Comparison of ENCODE assay signal across 7 mouse cellular contexts in genomic region chr7:25802241-25803125, GRCm38 (mm10). TPM values are rescaled to one million over a fixed set of nuclear protein-coding genes. Genes with fewer than 3 reads are reported as not detected.
DNase-seq lines count a peak whose midpoint lies in the region; ATAC-seq lines count a peak whose summit lies in the region.

No protein-coding gene starts in this region.

- peak overlapping the region; percentile 28 for H3K4me3 ChIP-seq in embryonic facial prominence, embryonic 15.5 days (replicated peaks)
- H3K4me3 ChIP-seq in limb, embryonic 11.5 days (ENCODE audit: low read depth, low read length): peak overlapping the region; percentile 3
- no peak overlapping the region for H3K4me3 ChIP-seq in neural tube, embryonic 13.5 days

- no peaks in the 10 kb centered on the region for H3K27me3 ChIP-seq in embryonic facial prominence, embryonic 15.5 days
- H3K27me3 ChIP-seq in limb, embryonic 11.5 days (ENCODE audit: control insufficient read depth, insufficient read depth, low read length): no peaks in the 10 kb centered on the region
- no peaks in the 10 kb centered on the region for H3K27me3 ChIP-seq in neural tube, embryonic 13.5 days

- no peak overlapping the region for H3K9ac ChIP-seq in embryonic facial prominence, embryonic 15.5 days
- peak overlapping the region; percentile 51; the same call in 1 of the 2 replicates for H3K9ac ChIP-seq in limb, embryonic 11.5 days (ENCODE audit: low read length)
- H3K9ac ChIP-seq in neural tube, embryonic 13.5 days: no peak overlapping the region

- intact Hi-C loops in heart, postnatal 14 days (cut with DNase I): loop anchor here (2.0 kb wide), 1 partner anchor 16 kb away; no protein-coding TSS in a partner anchor

- peak overlapping the region; percentile 89 for H3K27ac ChIP-seq in embryonic facial prominence, embryonic 15.5 days (replicated peaks)
- peak overlapping the region; percentile 56 for H3K27ac ChIP-seq in limb, embryonic 11.5 days (replicated peaks; ENCODE audit: low read depth, low read length)
- H3K27ac ChIP-seq in neural tube, embryonic 13.5 days (replicated peaks): no peak overlapping the region

- H3K9me3 ChIP-seq in embryonic facial prominence, embryonic 15.5 days (replicated peaks): no peaks in the 10 kb centered on the region
- no peaks in the 10 kb centered on the region; the same call in 1 of the 2 replicates for H3K9me3 ChIP-seq in limb, embryonic 11.5 days (ENCODE audit: control insufficient read depth, low read length)
- H3K9me3 ChIP-seq in neural tube, embryonic 13.5 days: no peaks in the 10 kb centered on the region

- peak overlapping the region; percentile 42 for H3K4me2 ChIP-seq in embryonic facial prominence, embryonic 15.5 days (replicated peaks)
- peak overlapping the region; percentile 44 for H3K4me2 ChIP-seq in limb, embryonic 11.5 days (ENCODE audit: low read depth, severe bottlenecking)
- peak overlapping the region; percentile 27 for H3K4me2 ChIP-seq in neural tube, embryonic 13.5 days

- peaks cover 27% of the 10 kb centered on the region for H3K4me1 ChIP-seq in embryonic facial prominence, embryonic 15.5 days
- peaks cover 4% of the 10 kb centered on the region; the same call in 1 of the 2 replicates for H3K4me1 ChIP-seq in limb, embryonic 11.5 days (ENCODE audit: control insufficient read depth, insufficient read depth, low read length)
- no peaks in the 10 kb centered on the region; the same call in 1 of the 2 replicates for H3K4me1 ChIP-seq in neural tube, embryonic 13.5 days (replicated peaks)

- no peaks in the 10 kb centered on the region for H3K36me3 ChIP-seq in embryonic facial prominence, embryonic 15.5 days
- no peaks in the 10 kb centered on the region for H3K36me3 ChIP-seq in limb, embryonic 11.5 days (ENCODE audit: control insufficient read depth, insufficient read depth, low read length)
- no peaks in the 10 kb centered on the region for H3K36me3 ChIP-seq in neural tube, embryonic 13.5 days

- DNase-seq in adrenal gland, postnatal 14 days: peak; percentile 74
- DNase-seq in heart, postnatal 14 days: peak; percentile 88 to 89
- DNase-seq in limb, embryonic 11.5 days (ENCODE audit: low spot score): peak; percentile 85
- DNase-seq in right cerebral cortex, postnatal 4 days: no peak

- 21% methylated on average over 24 of the region's 24 CpGs for WGBS in embryonic facial prominence, embryonic 15.5 days
- 31% methylated on average over 23 of the region's 24 CpGs for WGBS in limb, embryonic 11.5 days
- whole genome bisulfite sequencing in neural tube, embryonic 13.5 days: 39% methylated on average over 24 of the region's 24 CpGs

- peak; percentile 82 for ATAC-seq in embryonic facial prominence, embryonic 15.5 days (ENCODE audit: insufficient number of reproducible peaks, low FRiP score, low TSS enrichment, low read depth)
- peak; percentile 82 for ATAC-seq in limb, embryonic 11.5 days (ENCODE audit: insufficient number of reproducible peaks, low FRiP score, low TSS enrichment, low read depth)
- ATAC-seq in neural tube, embryonic 13.5 days (ENCODE audit: low read depth): no peak
- ATAC-seq in erythroblast, adult 5-6 weeks (replicated peaks; ENCODE audit: low FRiP score, poor library complexity, severe bottlenecking): no peak

RNA-seq across cellular contexts. Expression of gene Axl, which starts 14.0 kb away (rescaled TPM):
- total RNA-seq in adrenal gland, postnatal 14 days (2021): 44.8 and 57.9 TPM in 2 replicates
- 112 and 124 TPM in 2 replicates for polyA plus RNA-seq in embryonic facial prominence, embryonic 15.5 days (2015; fragmentation: Nextera tagmentation; extraction: Ambion mirVana)
- 100 to 1,000 TPM in 1 of 2 experiments, 10 to 100 TPM in 1; 94.3 to 122 TPM for total RNA-seq in heart, postnatal 14 days (2021)
- polyA plus RNA-seq in limb, embryonic 11.5 days (2014; fragmentation: Nextera tagmentation; extraction: Ambion mirVana): 32.1 and 32.5 TPM in 2 replicates
- polyA plus RNA-seq in neural tube, embryonic 13.5 days (2015; fragmentation: Nextera tagmentation; extraction: Ambion mirVana): 25.4 and 26.7 TPM in 2 replicates
- total RNA-seq in erythroblast, adult 5-6 weeks (2015; ENCODE audit: low replicate concordance): 28.2 and 35.7 TPM in 2 replicates
- 20.2 and 22.2 TPM in 2 replicates for total RNA-seq in erythroblast, adult 5-6 weeks (2017; ENCODE audit: low replicate concordance)

RNA-seq across cellular contexts. Expression of gene Cyp2s1, which starts 14.2 kb away (rescaled TPM):
- total RNA-seq in adrenal gland, postnatal 14 days (2021): 2.9 and 3.3 TPM in 2 replicates
- 6.1 and 7.8 TPM in 2 replicates for polyA plus RNA-seq in embryonic facial prominence, embryonic 15.5 days (2015; fragmentation: Nextera tagmentation; extraction: Ambion mirVana)
- total RNA-seq in heart, postnatal 14 days (2021): 1 to 10 TPM; 5.4 to 6.1 TPM
- polyA plus RNA-seq in limb, embryonic 11.5 days (2014; fragmentation: Nextera tagmentation; extraction: Ambion mirVana): 1.6 and 1.9 TPM in 2 replicates
- 2.2 and 3.0 TPM in 2 replicates for polyA plus RNA-seq in neural tube, embryonic 13.5 days (2015; fragmentation: Nextera tagmentation; extraction: Ambion mirVana)
- not detected in 2 replicates for total RNA-seq in erythroblast, adult 5-6 weeks (2015; ENCODE audit: low replicate concordance)
- total RNA-seq in erythroblast, adult 5-6 weeks (2017; ENCODE audit: low replicate concordance): not detected in 2 replicates

RNA-seq across cellular contexts. Expression of gene Hnrnpul1, which starts 47.9 kb away (rescaled TPM):
- 119 and 130 TPM in 2 replicates for total RNA-seq in adrenal gland, postnatal 14 days (2021)
- polyA plus RNA-seq in embryonic facial prominence, embryonic 15.5 days (2015; fragmentation: Nextera tagmentation; extraction: Ambion mirVana): 56.8 and 61.0 TPM in 2 replicates
- 10 to 100 TPM; 88.8 to 89.0 TPM for total RNA-seq in heart, postnatal 14 days (2021)
- 82.9 and 87.8 TPM in 2 replicates for polyA plus RNA-seq in limb, embryonic 11.5 days (2014; fragmentation: Nextera tagmentation; extraction: Ambion mirVana)
- 45.1 and 51.1 TPM in 2 replicates for polyA plus RNA-seq in neural tube, embryonic 13.5 days (2015; fragmentation: Nextera tagmentation; extraction: Ambion mirVana)
- 45.2 and 59.1 TPM in 2 replicates for total RNA-seq in erythroblast, adult 5-6 weeks (2015; ENCODE audit: low replicate concordance)
- 79.3 and 99.9 TPM in 2 replicates for total RNA-seq in erythroblast, adult 5-6 weeks (2017; ENCODE audit: low replicate concordance)

Comparison
In these comparisons a context has a peak if more than half of its experiments do, and no peak if none do; other contexts are left out.
1. ATAC-seq: peak in embryonic facial prominence, embryonic 15.5 days (single experiment) and limb, embryonic 11.5 days (single experiment); none in neural tube, embryonic 13.5 days (single experiment) and erythroblast, adult 5-6 weeks (single experiment).
2. Peak in every context shown above with its lines, with median percentiles within 50 percentile points of each other: H3K4me2 ChIP-seq.